Mouse (Mus musculus) erythroblast, embryonic 14.5 days (primary cell): Measurements from ENCODE around the gene Ntpcr.

ENCODE experiments used
- GATA1 ChIP-seq: IDR thresholded peaks from 2 replicates; pipeline ENCODE4 v1.6.1; 2012; ENCODE audit warnings: low read length, inconsistent platforms, mixed read lengths
- TAL1 ChIP-seq: IDR thresholded peaks from 3 replicates; pipeline ENCODE4 v1.6.1; 2012; ENCODE audit warnings: low read length, inconsistent platforms, mixed read lengths

DNA sequence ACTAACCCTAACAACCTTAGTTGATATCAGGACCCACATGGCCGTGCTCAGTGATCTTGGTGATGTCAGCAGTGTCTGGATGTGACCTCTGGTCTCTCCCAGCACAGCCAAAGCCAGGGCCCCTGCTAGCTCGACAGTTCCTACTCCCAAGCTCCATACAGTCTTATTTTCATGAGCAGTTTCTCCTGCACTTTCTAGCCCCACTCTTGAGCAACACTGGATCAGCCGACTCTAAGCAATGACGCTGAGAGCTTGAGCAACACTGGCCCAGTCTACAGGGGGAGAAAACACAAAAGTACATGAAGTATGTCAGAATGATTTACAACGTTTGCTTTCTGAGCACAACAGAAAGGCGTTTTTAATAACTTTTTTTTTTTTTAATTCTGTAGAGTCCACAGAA, 47.0 kb downstream of the Ntpcr start:
- no peak for TF ChIP-seq TAL1
- TF ChIP-seq GATA1: no peak
